Mouse (Mus musculus): ENCODE results near the gene Rufy4.

DNA sequence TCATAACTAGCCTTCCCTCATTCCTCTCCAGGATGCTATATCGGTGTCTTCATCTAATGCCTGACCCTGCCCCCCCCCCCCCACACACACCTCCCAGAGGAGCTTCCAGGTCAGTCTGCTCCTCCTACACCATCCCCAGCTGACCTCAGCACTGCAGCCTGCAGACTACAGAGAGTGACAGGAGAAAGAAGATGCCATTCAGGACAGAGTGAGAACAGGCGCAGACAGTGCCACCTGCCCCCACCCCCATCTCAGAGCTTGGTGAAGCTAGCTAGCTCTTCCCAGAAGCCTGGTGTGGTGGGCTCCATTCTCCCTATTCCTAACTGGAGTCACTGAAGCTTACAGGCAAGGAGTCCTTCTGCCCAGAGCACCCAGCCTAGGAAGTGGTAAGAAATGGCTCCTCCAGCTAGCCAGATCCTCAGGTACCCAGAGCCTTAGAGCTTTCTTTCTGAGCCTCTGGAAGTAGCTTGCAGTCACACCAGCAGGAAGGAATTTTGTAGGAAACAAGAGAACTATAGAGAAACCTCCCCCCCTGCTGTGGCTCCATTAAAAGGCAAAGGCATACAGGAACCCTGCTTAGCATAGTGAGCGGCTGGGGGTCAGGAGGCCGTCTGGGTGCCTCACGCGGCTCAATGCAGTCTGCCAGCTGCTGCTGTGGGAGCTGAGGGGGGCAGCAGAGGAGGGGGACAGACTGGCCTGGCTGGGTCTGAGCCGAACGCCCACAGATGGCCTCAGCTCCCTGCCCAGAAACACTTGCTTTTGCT lies 14.2 kb upstream of the Rufy4 start:
- TF ChIP-seq POLR2A (IDR thresholded peaks at IDR 0.05; ENCODE audit: insufficient read length, low read depth) (no peak), E2F4 (IDR thresholded peaks at IDR 0.05; ENCODE audit: insufficient read depth) (no peak), MAX (IDR thresholded peaks at IDR 0.05; ENCODE audit: low read depth) (no peak), USF1 (IDR thresholded peaks at IDR 0.05; ENCODE audit: low read depth) (no peak), CEBPB (IDR thresholded peaks at IDR 0.05; ENCODE audit: insufficient read depth, poor library complexity, severe bottlenecking) (no peak), MYOG (IDR thresholded peaks at IDR 0.05; ENCODE audit: control insufficient read depth in 1 of 3, insufficient read depth in 1 of 3, insufficient read length in 2 of 3, low read depth in 2 of 3) (peak in 1 of 3 experiments; percentile 34), MYOD1 (IDR thresholded peaks at IDR 0.05; ENCODE audit: control insufficient read depth in 1 of 3, insufficient read length in 2 of 3, low read depth in 2 of 3) (peak in 2 of 3 experiments; percentile 23 to 24), POLR2AphosphoS2 (IDR thresholded peaks at IDR 0.05; ENCODE audit: insufficient read length, low read depth) (no peak), REST (IDR thresholded peaks at IDR 0.05; ENCODE audit: insufficient read depth, insufficient read length) (no peak), TCF3 (IDR thresholded peaks at IDR 0.05; ENCODE audit: insufficient read length, low read depth) (no peak), TCF12 (IDR thresholded peaks at IDR 0.05; ENCODE audit: insufficient read depth, poor library complexity, severe bottlenecking) (no peak)
